Mouse (Mus musculus): ENCODE results near the gene Lhfpl2. TPM values are rescaled to one million over a fixed set of nuclear protein-coding genes. Genes with fewer than 3 reads are reported as not detected.

Gene Lhfpl2
- total and polyA plus RNA-seq, 3 experiments, result not detected

- Histone ChIP-seq H3K79me2 (replicated peaks; ENCODE audit: control insufficient read depth, extremely low read depth, insufficient read depth, poor library complexity, severe bottlenecking) (no peaks in the 10 kb centered on the region), H3K36me3 (replicated peaks in 1 of 2; ENCODE audit: control insufficient read depth in 1 of 2, insufficient read depth in 1 of 2, low read length in 1 of 2) (no peaks in the 10 kb centered on the region), H3K4me1 (ENCODE audit: control insufficient read depth in 1 of 2, insufficient read depth in 2 of 2) (peaks cover 3 to 21% of the 10 kb centered on the region in 2 experiments; a peak in 2 of 4 replicates), H3K27me3 (replicated peaks) (no peaks in the 10 kb centered on the region), H3K9ac (ENCODE audit: insufficient read depth, low read depth) (no peak overlapping the region), H3K4me3 (replicated peaks in 1 of 3; ENCODE audit: low read depth in 2 of 3, low read length in 2 of 3, poor library complexity in 1 of 3) (no peak overlapping the region), H3K4me2 (ENCODE audit: insufficient read depth, low read depth, poor library complexity, severe bottlenecking) (no peak overlapping the region), H3K27ac (ENCODE audit: insufficient read depth, low read depth) (no peak overlapping the region), H3K9me3 (replicated peaks; ENCODE audit: low read length) (no peaks in the 10 kb centered on the region)
- TF ChIP-seq SMC3 (IDR thresholded peaks at IDR 0.05; ENCODE audit: low read depth, low read length) (no peak), CHD1 (IDR thresholded peaks at IDR 0.05; ENCODE audit: low read depth, low read length) (no peak), ZKSCAN1 (IDR thresholded peaks at IDR 0.05; ENCODE audit: borderline replicate concordance, low read depth, low read length) (no peak), GABPA (IDR thresholded peaks at IDR 0.05; ENCODE audit: insufficient replicate concordance, low read depth, low read length) (no peak), MXI1 (IDR thresholded peaks at IDR 0.05; ENCODE audit: low read depth, low read length) (no peak), BHLHE40 (IDR thresholded peaks at IDR 0.05; ENCODE audit: low read depth, low read length) (no peak), PAX5 (IDR thresholded peaks at IDR 0.05; ENCODE audit: low read length) (no peak)
- dilution Hi-C loops (cut with MboI; ENCODE audit: extremely low pct_ligation_motif_present, extremely low pct_unique_long_range_greater_than_20kb, low sequenced_read_pairs) (no loop called here), in situ Hi-C loops (cut with MboI; ENCODE audit: low pct_ligation_motif_present, low pct_unique_long_range_greater_than_20kb, low sequenced_read_pairs) (loop anchor here (25.0 kb wide), 1 partner anchor 344 kb away; no protein-coding TSS in a partner anchor)
- DNase-seq (ENCODE audit: extremely low read depth), result no peak
These were observed 73.5 kb downstream of the Lhfpl2 start for GRCm38 (mm10) chr13:94131135-94131534.

- no peak for DNase-seq (ENCODE audit: extremely low read depth)
- in situ Hi-C loops (cut with MboI; ENCODE audit: low pct_ligation_motif_present, low pct_unique_long_range_greater_than_20kb, low sequenced_read_pairs), result loop anchor here (25.0 kb wide), 1 partner anchor 345 kb away; no protein-coding TSS in a partner anchor
- Histone ChIP-seq H3K4me1 (ENCODE audit: control insufficient read depth in 1 of 2, insufficient read depth in 2 of 2) (peaks cover 3 to 21% of the 10 kb centered on the region in 2 experiments; a peak in 2 of 4 replicates), H3K4me2 (ENCODE audit: insufficient read depth, low read depth, poor library complexity, severe bottlenecking) (no peak overlapping the region), H3K27ac (ENCODE audit: insufficient read depth, low read depth) (no peak overlapping the region), H3K36me3 (replicated peaks in 1 of 2; ENCODE audit: control insufficient read depth in 1 of 2, insufficient read depth in 1 of 2, low read length in 1 of 2) (no peaks in the 10 kb centered on the region), H3K4me3 (replicated peaks in 1 of 3; ENCODE audit: low read depth in 2 of 3, low read length in 2 of 3, poor library complexity in 1 of 3) (no peak overlapping the region), H3K79me2 (replicated peaks; ENCODE audit: control insufficient read depth, extremely low read depth, insufficient read depth, poor library complexity, severe bottlenecking) (no peaks in the 10 kb centered on the region), H3K27me3 (replicated peaks) (no peaks in the 10 kb centered on the region), H3K9ac (ENCODE audit: insufficient read depth, low read depth) (no peak overlapping the region), H3K9me3 (replicated peaks; ENCODE audit: low read length) (no peaks in the 10 kb centered on the region)
- TF ChIP-seq E2F4 (IDR thresholded peaks at IDR 0.05; ENCODE audit: insufficient replicate concordance, low read depth, low read length) (no peak), MYC (IDR thresholded peaks at IDR 0.05; ENCODE audit: low read depth, low read length) (no peak), ELF1 (IDR thresholded peaks at IDR 0.05; ENCODE audit: low read depth, low read length) (no peak), RCOR1 (conservative IDR thresholded peaks at IDR 0.05; ENCODE audit: low read depth, low read length) (no peak), KAT2A (IDR thresholded peaks at IDR 0.05; ENCODE audit: insufficient replicate concordance, low read length) (no peak), ZMIZ1 (IDR thresholded peaks at IDR 0.05; ENCODE audit: low read depth, low read length) (no peak), JUND (conservative IDR thresholded peaks at IDR 0.05; ENCODE audit: low read depth, low read length) (no peak), USF1 (IDR thresholded peaks at IDR 0.05; ENCODE audit: low read depth, low read length) (no peak), MEF2A (IDR thresholded peaks at IDR 0.05; ENCODE audit: borderline replicate concordance, low read depth, low read length) (no peak), TCF12 (IDR thresholded peaks at IDR 0.05; ENCODE audit: low read depth, low read length) (no peak), NELFE (IDR thresholded peaks at IDR 0.05; ENCODE audit: low read depth, low read length) (no peak), POLR2AphosphoS2 (IDR thresholded peaks at IDR 0.05; ENCODE audit: low read depth, low read length) (no peak), RAD21 (IDR thresholded peaks at IDR 0.05; ENCODE audit: low read depth, low read length) (no peak), ZC3H11A (IDR thresholded peaks at IDR 0.05; ENCODE audit: low read depth, low read length) (no peak), SMC3 (IDR thresholded peaks at IDR 0.05; ENCODE audit: low read depth, low read length) (no peak), PAX5 (IDR thresholded peaks at IDR 0.05; ENCODE audit: low read length) (no peak), JUN (IDR thresholded peaks at IDR 0.05; ENCODE audit: insufficient read depth, low read depth, low read length) (no peak), HCFC1 (IDR thresholded peaks at IDR 0.05; ENCODE audit: low read depth, low read length) (no peak), EP300 (IDR thresholded peaks at IDR 0.05; ENCODE audit: low read length) (no peak), CHD1 (IDR thresholded peaks at IDR 0.05; ENCODE audit: low read depth, low read length) (no peak)
- dilution Hi-C loops (cut with MboI; ENCODE audit: extremely low pct_ligation_motif_present, extremely low pct_unique_long_range_greater_than_20kb, low sequenced_read_pairs), result no loop called here
These were observed 74.8 kb downstream of the Lhfpl2 start for GRCm38 (mm10) chr13:94132187-94132995.
